Mouse (Mus musculus): ENCODE data around the gene Galntl5. TPM values are rescaled to one million over a fixed set of nuclear protein-coding genes. Genes with fewer than 3 reads are reported as not detected.
"Not testable (repeated sequence)": the region's sequence is repeated elsewhere in the genome, so short reads cannot be mapped to it uniquely, and the experiment has no call there.

Galntl5 gene
- total and polyA plus RNA-seq, 2 experiments from 2014 or later: not detected

- WGBS: 78% methylated on average over 4 of the region's 4 CpGs
- no peaks in the 10 kb centered on the region for H3K27me3 ChIP-seq (ENCODE audit: insufficient read depth, low read length)
- H3K27ac ChIP-seq: no peak overlapping the region
- H3K9ac ChIP-seq (replicated peaks; ENCODE audit: low read length): no peak overlapping the region
- H3K4me3 ChIP-seq (ENCODE audit: low read length): no peak overlapping the region
- ATAC-seq (no peak), DNase-seq (ENCODE audit: low spot score) (no peak)
- no peaks in the 10 kb centered on the region for H3K9me3 ChIP-seq (ENCODE audit: low read length)
- H3K4me2 ChIP-seq (ENCODE audit: low read depth, low read length): no peak overlapping the region
- no peaks in the 10 kb centered on the region for H3K36me3 ChIP-seq (ENCODE audit: insufficient read depth, low read length)
- no peak for TF ChIP-seq CTCF (IDR thresholded peaks at IDR 0.05; ENCODE audit: low read depth)
- H3K4me1 ChIP-seq (ENCODE audit: insufficient read depth, low read length): no peaks in the 10 kb centered on the region
Observed at GRCm38 (mm10) chr5:25166665-25167064, 14.6 kb upstream of the Galntl5 start.

- not testable (repeated sequence) for H3K9ac ChIP-seq (replicated peaks; ENCODE audit: low read length); H3K36me3 ChIP-seq (ENCODE audit: insufficient read depth, low read length); H3K27ac ChIP-seq; H3K9me3 ChIP-seq (ENCODE audit: low read length); H3K4me3 ChIP-seq (ENCODE audit: low read length); DNase-seq (ENCODE audit: low spot score); H3K4me1 ChIP-seq (ENCODE audit: insufficient read depth, low read length); H3K27me3 ChIP-seq (ENCODE audit: insufficient read depth, low read length); H3K4me2 ChIP-seq (ENCODE audit: low read depth, low read length); ATAC-seq
- 84% methylated on average over 5 of the region's 5 CpGs for WGBS
Observed at GRCm38 (mm10) chr5:25177937-25178336, 3.3 kb upstream of the Galntl5 start.

GRCm38 (mm10) chr5:25178543-25178942, 2.7 kb upstream of the Galntl5 start:
- not testable (repeated sequence) for H3K36me3 ChIP-seq (ENCODE audit: insufficient read depth, low read length); H3K27me3 ChIP-seq (ENCODE audit: insufficient read depth, low read length); H3K9ac ChIP-seq (replicated peaks; ENCODE audit: low read length); ATAC-seq; H3K4me1 ChIP-seq (ENCODE audit: insufficient read depth, low read length); H3K4me3 ChIP-seq (ENCODE audit: low read length); H3K27ac ChIP-seq; H3K9me3 ChIP-seq (ENCODE audit: low read length); H3K4me2 ChIP-seq (ENCODE audit: low read depth, low read length); DNase-seq (ENCODE audit: low spot score)
- WGBS: 82% methylated on average over 4 of the region's 4 CpGs

GRCm38 (mm10) chr5:25179284-25179683, 2.0 kb upstream of the Galntl5 start:
- H3K9me3 ChIP-seq (ENCODE audit: low read length): no peaks in the 10 kb centered on the region
- ATAC-seq (no peak), DNase-seq (ENCODE audit: low spot score) (no peak)
- 98% methylated on average over 4 of the region's 4 CpGs for WGBS
- no peak for TF ChIP-seq CTCF (IDR thresholded peaks at IDR 0.05; ENCODE audit: low read depth)
- no peaks in the 10 kb centered on the region for H3K4me1 ChIP-seq (ENCODE audit: insufficient read depth, low read length)
- no peaks in the 10 kb centered on the region for H3K36me3 ChIP-seq (ENCODE audit: insufficient read depth, low read length)
- no peak overlapping the region for H3K4me2 ChIP-seq (ENCODE audit: low read depth, low read length)
- H3K4me3 ChIP-seq (ENCODE audit: low read length): no peak overlapping the region
- H3K27ac ChIP-seq: no peak overlapping the region
- no peak overlapping the region for H3K9ac ChIP-seq (replicated peaks; ENCODE audit: low read length)
- H3K27me3 ChIP-seq (ENCODE audit: insufficient read depth, low read length): no peaks in the 10 kb centered on the region

GRCm38 (mm10) chr5:25179936-25180488, 1.2 kb upstream of the Galntl5 start:
- no peaks in the 10 kb centered on the region for H3K9me3 ChIP-seq (ENCODE audit: low read length)
- H3K4me3 ChIP-seq (ENCODE audit: low read length): no peak overlapping the region
- H3K27me3 ChIP-seq (ENCODE audit: insufficient read depth, low read length): no peaks in the 10 kb centered on the region
- TF ChIP-seq CTCF (IDR thresholded peaks at IDR 0.05; ENCODE audit: low read depth): no peak
- DNase-seq (ENCODE audit: low spot score) (no peak), ATAC-seq (no peak)
- no peaks in the 10 kb centered on the region for H3K4me1 ChIP-seq (ENCODE audit: insufficient read depth, low read length)
- no peak overlapping the region for H3K4me2 ChIP-seq (ENCODE audit: low read depth, low read length)
- no peak overlapping the region for H3K9ac ChIP-seq (replicated peaks; ENCODE audit: low read length)
- no peak overlapping the region for H3K27ac ChIP-seq
- H3K36me3 ChIP-seq (ENCODE audit: insufficient read depth, low read length): no peaks in the 10 kb centered on the region
- 93% methylated on average over 3 of the region's 3 CpGs for WGBS

- no peak for DNase-seq (ENCODE audit: low spot score)
- no peaks in the 10 kb centered on the region for H3K27me3 ChIP-seq (ENCODE audit: insufficient read depth, low read length)
- H3K36me3 ChIP-seq (ENCODE audit: insufficient read depth, low read length): no peaks in the 10 kb centered on the region
- H3K4me2 ChIP-seq (ENCODE audit: low read depth, low read length): no peak overlapping the region
- no peak overlapping the region for H3K4me3 ChIP-seq (ENCODE audit: low read length)
- no peak for TF ChIP-seq CTCF (IDR thresholded peaks at IDR 0.05; ENCODE audit: low read depth)
- H3K27ac ChIP-seq: no peak overlapping the region
- H3K9me3 ChIP-seq (ENCODE audit: low read length): no peaks in the 10 kb centered on the region
- no peak for ATAC-seq
- 71% methylated on average over 4 of the region's 4 CpGs for WGBS
- no peaks in the 10 kb centered on the region for H3K4me1 ChIP-seq (ENCODE audit: insufficient read depth, low read length)
- H3K9ac ChIP-seq (replicated peaks; ENCODE audit: low read length): no peak overlapping the region
Observed at GRCm38 (mm10) chr5:25183595-25183994, 2.3 kb downstream of the Galntl5 start.

GRCm38 (mm10) chr5:25184594-25184993, 3.3 kb downstream of the Galntl5 start:
- Histone ChIP-seq H3K27ac (no peak overlapping the region), H3K9me3 (ENCODE audit: low read length) (no peaks in the 10 kb centered on the region), H3K27me3 (ENCODE audit: insufficient read depth, low read length) (no peaks in the 10 kb centered on the region), H3K36me3 (ENCODE audit: insufficient read depth, low read length) (no peaks in the 10 kb centered on the region), H3K9ac (replicated peaks; ENCODE audit: low read length) (no peak overlapping the region), H3K4me1 (ENCODE audit: insufficient read depth, low read length) (no peaks in the 10 kb centered on the region), H3K4me2 (ENCODE audit: low read depth, low read length) (no peak overlapping the region), H3K4me3 (ENCODE audit: low read length) (no peak overlapping the region)
- ATAC-seq (no peak), DNase-seq (ENCODE audit: low spot score) (no peak)
- no peak for TF ChIP-seq CTCF (IDR thresholded peaks at IDR 0.05; ENCODE audit: low read depth)
- WGBS: 51% methylated on average over 2 of the region's 2 CpGs
